Mouse (Mus musculus): ENCODE results near the gene 4430402I18Rik. TPM values are rescaled to one million over a fixed set of nuclear protein-coding genes. Genes with fewer than 3 reads are reported as not detected.
A peak's percentile ranks its signal among the peaks of the same experiment; 100 is the strongest.

Gene 4430402I18Rik
- polyA plus RNA-seq, 1 experiment from 2014 or later: 0.96 TPM

GRCm38 (mm10) chr19:28844946-28845710, 122.5 kb downstream of the 4430402I18Rik start:
- no peak overlapping the region for H3K4me2 ChIP-seq (ENCODE audit: low read length)
- DNase-seq: peak; percentile 72
- H3K27me3 ChIP-seq (ENCODE audit: control insufficient read depth, insufficient read depth, low read length): no peaks in the 10 kb centered on the region
- no peaks in the 10 kb centered on the region for H3K36me3 ChIP-seq (ENCODE audit: control insufficient read depth, insufficient read depth, low read length)
- no peak overlapping the region for H3K9ac ChIP-seq (replicated peaks; ENCODE audit: low read length)
- ATAC-seq (ENCODE audit: low FRiP score, low TSS enrichment): no peak
- H3K4me3 ChIP-seq (replicated peaks; ENCODE audit: low read depth, low read length): no peak overlapping the region
- WGBS: 74% methylated on average over 8 of the region's 8 CpGs
- H3K4me1 ChIP-seq (ENCODE audit: control insufficient read depth, insufficient read depth, low read length): no peaks in the 10 kb centered on the region
- H3K27ac ChIP-seq (replicated peaks; ENCODE audit: low read depth, low read length): no peak overlapping the region
- no peaks in the 10 kb centered on the region for H3K9me3 ChIP-seq (ENCODE audit: control insufficient read depth, low read length)

Other genes starting within 250 kb of the 4430402I18Rik start
- gene Slc1a1, start 132.8 kb downstream of the 4430402I18Rik start, polyA plus RNA-seq (2014; fragmentation: Nextera tagmentation; extraction: Ambion mirVana): 19.8 and 21.7 TPM in 2 replicates
- gene Plpp6, start 3.8 kb downstream of the 4430402I18Rik start, polyA plus RNA-seq (2014; fragmentation: Nextera tagmentation; extraction: Ambion mirVana): 14.7 and 17.0 TPM in 2 replicates
- 54.8 and 62.3 TPM in 2 replicates for gene Cdc37l1, start 22.6 kb upstream of the 4430402I18Rik start, polyA plus RNA-seq (2014; fragmentation: Nextera tagmentation; extraction: Ambion mirVana)
- 55.1 and 79.5 TPM in 2 replicates for gene Ak3, start 80.2 kb upstream of the 4430402I18Rik start, polyA plus RNA-seq (2014; fragmentation: Nextera tagmentation; extraction: Ambion mirVana)
- gene Rcl1, start 133.6 kb upstream of the 4430402I18Rik start, polyA plus RNA-seq (2014; fragmentation: Nextera tagmentation; extraction: Ambion mirVana): 28.4 and 33.2 TPM in 2 replicates

All from midbrain, embryonic 14.5 days (tissue).